Mouse (Mus musculus): ENCODE measurements around the gene Bbs1. TPM values are rescaled to one million over a fixed set of nuclear protein-coding genes. Genes with fewer than 3 reads are reported as not detected.

Bbs1 gene
- 5.8 TPM for polyA plus RNA-seq (2014; fragmentation: Illumina TruSeq; extraction: RNeasy Lipid Tissue Mini Kit (QIAGEN cat#74804))

GRCm38 (mm10) chr19:4905979-4906794 is at the start of gene Bbs1:
TSS of gene Bbs1 (minus strand) at chr19:4906628.

GRCm38 (mm10) chr19:4942551-4943252 is 36.3 kb upstream of the Bbs1 start, which contains the start of gene Peli3:
TSS of gene Peli3 (minus strand) at chr19:4943127.

GRCm38 (mm10) chr19:4927904-4928531 is 21.6 kb upstream of the Bbs1 start, which contains the start of gene Dpp3:
TSS of gene Dpp3 (minus strand) at chr19:4928287.

GRCm38 (mm10) chr19:4878405-4879323 is 27.8 kb downstream of the Bbs1 start, which contains the start of gene Zdhhc24:
TSS of gene Zdhhc24 (plus strand) at chr19:4878668.

GRCm38 (mm10) chr19:4877785-4878184 is 28.6 kb downstream of the Bbs1 start, which contains the start of gene Actn3:
TSS of gene Actn3 (minus strand) at chr19:4877909.

GRCm38 (mm10) chr19:4854552-4855469 is 51.6 kb downstream of the Bbs1 start, which contains the start of gene Ctsf:
TSS of gene Ctsf (plus strand) at chr19:4855130.

GRCm38 (mm10) chr19:4839149-4839548 is 67.3 kb downstream of the Bbs1 start, which contains the start of the genes Ccs and Ccdc87:
TSS of gene Ccs (minus strand) at chr19:4839332.
TSS of gene Ccdc87 (plus strand) at chr19:4839366.

Other genes with a start within 250 kb of the Bbs1 start
- gene Gm960, start 208.0 kb downstream of the Bbs1 start, polyA plus RNA-seq (2014; fragmentation: Illumina TruSeq; extraction: RNeasy Lipid Tissue Mini Kit (QIAGEN cat#74804)): not detected
- not detected for gene Sptbn2, start 195.5 kb downstream of the Bbs1 start, polyA plus RNA-seq (2014; fragmentation: Illumina TruSeq; extraction: RNeasy Lipid Tissue Mini Kit (QIAGEN cat#74804))
- gene Rbm4b, start 150.1 kb downstream of the Bbs1 start, polyA plus RNA-seq (2014; fragmentation: Illumina TruSeq; extraction: RNeasy Lipid Tissue Mini Kit (QIAGEN cat#74804)): 19.5 TPM
- 14.7 TPM for gene Rbm4, start 112.7 kb downstream of the Bbs1 start, polyA plus RNA-seq (2014; fragmentation: Illumina TruSeq; extraction: RNeasy Lipid Tissue Mini Kit (QIAGEN cat#74804))
- gene Gm21992, start 95.0 kb downstream of the Bbs1 start, polyA plus RNA-seq (2014; fragmentation: Illumina TruSeq; extraction: RNeasy Lipid Tissue Mini Kit (QIAGEN cat#74804)): 1.7 TPM
- gene Rbm14, start 95.0 kb downstream of the Bbs1 start, polyA plus RNA-seq (2014; fragmentation: Illumina TruSeq; extraction: RNeasy Lipid Tissue Mini Kit (QIAGEN cat#74804)): 8.6 TPM
- gene Ccs, start 67.3 kb downstream of the Bbs1 start, polyA plus RNA-seq (2014; fragmentation: Illumina TruSeq; extraction: RNeasy Lipid Tissue Mini Kit (QIAGEN cat#74804)): not detected
- gene Ccdc87, start 67.3 kb downstream of the Bbs1 start, polyA plus RNA-seq (2014; fragmentation: Illumina TruSeq; extraction: RNeasy Lipid Tissue Mini Kit (QIAGEN cat#74804)): 0.46 TPM
- 35.5 TPM for gene Ctsf, start 51.5 kb downstream of the Bbs1 start, polyA plus RNA-seq (2014; fragmentation: Illumina TruSeq; extraction: RNeasy Lipid Tissue Mini Kit (QIAGEN cat#74804))
- 0.20 TPM for gene Actn3, start 28.7 kb downstream of the Bbs1 start, polyA plus RNA-seq (2014; fragmentation: Illumina TruSeq; extraction: RNeasy Lipid Tissue Mini Kit (QIAGEN cat#74804))
- gene Zdhhc24, start 28.0 kb downstream of the Bbs1 start, polyA plus RNA-seq (2014; fragmentation: Illumina TruSeq; extraction: RNeasy Lipid Tissue Mini Kit (QIAGEN cat#74804)): 19.7 TPM
- gene Dpp3, start 21.7 kb upstream of the Bbs1 start, polyA plus RNA-seq (2014; fragmentation: Illumina TruSeq; extraction: RNeasy Lipid Tissue Mini Kit (QIAGEN cat#74804)): 1.7 TPM
- 1.8 TPM for gene Peli3, start 36.5 kb upstream of the Bbs1 start, polyA plus RNA-seq (2014; fragmentation: Illumina TruSeq; extraction: RNeasy Lipid Tissue Mini Kit (QIAGEN cat#74804))
- gene Mrpl11, start 55.5 kb upstream of the Bbs1 start, polyA plus RNA-seq (2014; fragmentation: Illumina TruSeq; extraction: RNeasy Lipid Tissue Mini Kit (QIAGEN cat#74804)): 15.6 TPM
- gene Npas4, start 83.7 kb upstream of the Bbs1 start, polyA plus RNA-seq (2014; fragmentation: Illumina TruSeq; extraction: RNeasy Lipid Tissue Mini Kit (QIAGEN cat#74804)): not detected
- not detected for gene Slc29a2, start 117.2 kb upstream of the Bbs1 start, polyA plus RNA-seq (2014; fragmentation: Illumina TruSeq; extraction: RNeasy Lipid Tissue Mini Kit (QIAGEN cat#74804))
- 31.6 TPM for gene B4gat1, start 132.2 kb upstream of the Bbs1 start, polyA plus RNA-seq (2014; fragmentation: Illumina TruSeq; extraction: RNeasy Lipid Tissue Mini Kit (QIAGEN cat#74804))
- gene AC124502.3, start 132.3 kb upstream of the Bbs1 start, polyA plus RNA-seq (2014; fragmentation: Illumina TruSeq; extraction: RNeasy Lipid Tissue Mini Kit (QIAGEN cat#74804)): 0.34 TPM
- not detected for gene Brms1, start 134.7 kb upstream of the Bbs1 start, polyA plus RNA-seq (2014; fragmentation: Illumina TruSeq; extraction: RNeasy Lipid Tissue Mini Kit (QIAGEN cat#74804))
- gene Rin1, start 143.9 kb upstream of the Bbs1 start, polyA plus RNA-seq (2014; fragmentation: Illumina TruSeq; extraction: RNeasy Lipid Tissue Mini Kit (QIAGEN cat#74804)): 0.17 TPM
- gene Cd248, start 161.4 kb upstream of the Bbs1 start, polyA plus RNA-seq (2014; fragmentation: Illumina TruSeq; extraction: RNeasy Lipid Tissue Mini Kit (QIAGEN cat#74804)): 0.17 TPM
- 0.37 TPM for gene Tmem151a, start 178.9 kb upstream of the Bbs1 start, polyA plus RNA-seq (2014; fragmentation: Illumina TruSeq; extraction: RNeasy Lipid Tissue Mini Kit (QIAGEN cat#74804))
- gene Yif1a, start 181.9 kb upstream of the Bbs1 start, polyA plus RNA-seq (2014; fragmentation: Illumina TruSeq; extraction: RNeasy Lipid Tissue Mini Kit (QIAGEN cat#74804)): 18.2 TPM
- not detected for gene Cnih2, start 191.9 kb upstream of the Bbs1 start, polyA plus RNA-seq (2014; fragmentation: Illumina TruSeq; extraction: RNeasy Lipid Tissue Mini Kit (QIAGEN cat#74804))
- gene Rab1b, start 200.4 kb upstream of the Bbs1 start, polyA plus RNA-seq (2014; fragmentation: Illumina TruSeq; extraction: RNeasy Lipid Tissue Mini Kit (QIAGEN cat#74804)): 1.1 TPM
- gene Klc2, start 211.9 kb upstream of the Bbs1 start, polyA plus RNA-seq (2014; fragmentation: Illumina TruSeq; extraction: RNeasy Lipid Tissue Mini Kit (QIAGEN cat#74804)): 3.9 TPM